Mouse (Mus musculus) adrenal gland, postnatal 14 days (tissue): ENCODE measurements around the gene Gm49721. TPM values are rescaled to one million over a fixed set of nuclear protein-coding genes. Genes with fewer than 3 reads are reported as not detected.
"Not testable (repeated sequence)": the region's sequence is repeated elsewhere in the genome, so short reads cannot be mapped to it uniquely, and the experiment has no call there.

Experiments
- DNase-seq: peaks from one replicate; pipeline ENCODE4 v3.0.0; 2021; ENCODE audit warnings: mixed read lengths
- total RNA-seq: library from RNA; stranded (reverse); gene quantifications from 2 replicates; pipeline ENCODE4 v1.2.3, GENCODE M21; 2021

Gm49721 gene
- total RNA-seq, 1 experiment from 2014 or later, result not detected

GRCm38 (mm10) chr17:7075519-7075918 is 96.8 kb downstream of the Gm49721 start:
- DNase-seq, result not testable (repeated sequence)

- peak; percentile 76 for DNase-seq
Measured at GRCm38 (mm10) chr17:7079558-7079957, 100.9 kb downstream of the Gm49721 start.

DNA sequence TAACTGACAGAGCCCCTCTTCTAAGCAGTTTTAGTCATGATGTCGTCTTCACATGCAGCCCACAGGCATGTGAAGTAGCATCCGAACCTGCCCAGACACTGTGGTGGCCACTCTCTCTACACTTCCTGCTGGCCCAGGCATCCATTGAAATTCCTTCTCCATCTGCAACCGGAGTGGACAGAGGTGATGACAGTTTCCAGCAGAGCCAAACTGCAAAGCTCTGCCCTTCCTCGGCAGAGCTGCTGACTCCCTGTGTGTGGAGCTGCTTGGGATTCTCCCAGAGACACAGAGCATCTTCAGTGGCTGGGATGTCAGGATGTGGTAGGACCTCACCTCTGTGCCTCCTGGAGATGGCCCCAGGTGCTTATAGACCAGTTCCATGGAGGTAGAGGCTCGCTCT is 105.8 kb downstream of the Gm49721 start:
- not testable (repeated sequence) for DNase-seq

- DNase-seq, result not testable (repeated sequence)
Measured at GRCm38 (mm10) chr17:7085469-7086168, 106.9 kb downstream of the Gm49721 start.

DNA sequence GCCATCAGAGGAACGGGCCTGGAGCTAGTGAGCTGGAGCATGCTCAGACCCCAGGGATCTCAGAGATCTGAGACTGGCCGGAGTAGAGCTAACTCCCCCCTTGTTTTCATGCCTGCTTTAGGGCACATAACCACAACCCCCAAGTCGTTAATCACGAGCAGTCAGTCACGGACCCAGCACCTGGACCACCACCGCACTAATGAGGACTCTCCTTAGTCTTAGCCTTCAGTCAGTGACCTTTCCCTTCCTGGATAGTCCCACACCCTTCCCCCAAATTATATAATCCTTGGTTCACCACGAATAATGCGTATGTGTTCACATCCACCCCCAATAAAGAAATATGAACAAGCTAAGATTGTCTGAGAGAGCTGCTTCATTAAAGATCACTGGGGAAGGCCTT is 108.1 kb downstream of the Gm49721 start:
- not testable (repeated sequence) for DNase-seq

Other genes with a start within 250 kb of the Gm49721 start
- 23.6 and 30.5 TPM in 2 replicates for gene Ezr, start 196.1 kb upstream of the Gm49721 start, total RNA-seq
- 40.9 and 42.2 TPM in 2 replicates for gene Rsph3b, start 30.2 kb upstream of the Gm49721 start, total RNA-seq
- gene Tagap1, start 17.7 kb upstream of the Gm49721 start, total RNA-seq, result 14.2 and 14.7 TPM in 2 replicates
- gene Rnaset2b, start 8.3 kb upstream of the Gm49721 start, total RNA-seq, result 328 and 341 TPM in 2 replicates
- not detected in 2 replicates for gene Gm1604a, start 46.7 kb downstream of the Gm49721 start, total RNA-seq
- gene Rps6ka2, start 191.2 kb downstream of the Gm49721 start, total RNA-seq, result 11.4 and 12.9 TPM in 2 replicates